Comparison of ENCODE assay signal across 10 mouse cellular contexts in the genomic region with DNA sequence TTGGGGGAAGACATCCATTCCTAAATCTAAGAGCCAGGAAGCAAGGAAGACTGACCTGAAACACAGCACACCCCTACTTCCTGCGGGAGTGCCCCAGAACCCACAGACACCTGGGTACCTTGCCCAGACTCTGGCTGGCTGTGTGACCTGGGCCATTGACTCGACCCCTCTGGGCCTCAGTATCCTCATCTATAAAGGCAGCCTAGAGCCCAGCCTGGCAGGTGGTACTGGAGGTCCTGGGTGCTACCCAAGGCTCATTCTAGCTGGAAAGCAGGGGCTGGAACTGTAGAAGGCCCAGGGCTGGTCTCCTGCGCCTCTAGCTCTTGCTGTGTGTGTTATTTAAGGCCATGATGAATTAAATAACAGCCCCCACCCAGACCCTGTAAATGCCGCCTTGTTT. TPM values are rescaled to one million over a fixed set of nuclear protein-coding genes. Genes with fewer than 3 reads are reported as not detected.
DNase-seq lines count a peak whose midpoint lies in the region; ATAC-seq and TF ChIP-seq lines count a peak whose summit lies in the region.
"Had no signal": no experiment of that assay in that cellular context is flagged by ENCODE, and none has a peak within 500 bp of the region (broad histone marks: within the 10 kb centered on the region; RNA-seq: fewer than 3 reads in every experiment).

No protein-coding gene starts in this region.

- peak overlapping the region; percentile 99 for H3K27ac ChIP-seq in layer of hippocampus, adult 2 months
- no peak overlapping the region for H3K27ac ChIP-seq in intestine, embryonic 15.5 days
- H3K27ac ChIP-seq in neural tube, embryonic 15.5 days (replicated peaks): peak overlapping the region; percentile 99

- H3K9ac ChIP-seq in intestine, embryonic 15.5 days: peak overlapping the region; percentile 76
- peak overlapping the region; percentile 80 for H3K9ac ChIP-seq in neural tube, embryonic 15.5 days (replicated peaks)

- H3K9me3 ChIP-seq in intestine, embryonic 15.5 days: no peaks in the 10 kb centered on the region
- no peaks in the 10 kb centered on the region for H3K9me3 ChIP-seq in neural tube, embryonic 15.5 days (replicated peaks)

- no peaks in the 10 kb centered on the region for H3K36me3 ChIP-seq in intestine, embryonic 15.5 days
- no peaks in the 10 kb centered on the region for H3K36me3 ChIP-seq in neural tube, embryonic 15.5 days

- 86% methylated on average over 4 of the region's 4 CpGs for WGBS in intestine, embryonic 15.5 days
- 83% methylated on average over 4 of the region's 4 CpGs for WGBS in neural tube, embryonic 15.5 days

- H3K4me2 ChIP-seq in intestine, embryonic 15.5 days (replicated peaks): peak overlapping the region; percentile 92
- peak overlapping the region; percentile 92 for H3K4me2 ChIP-seq in neural tube, embryonic 15.5 days

- H3K4me1 ChIP-seq in intestine, embryonic 15.5 days (replicated peaks): peaks cover 31% of the 10 kb centered on the region
- H3K4me1 ChIP-seq in neural tube, embryonic 15.5 days: peaks cover 45% of the 10 kb centered on the region

- ATAC-seq in intestine, embryonic 15.5 days: no peak
- no peak for ATAC-seq in neural tube, embryonic 15.5 days (ENCODE audit: low FRiP score)

- peak; percentile 61 for DNase-seq in cerebellum, adult 11-12 months
- no peak for DNase-seq in cerebellum, adult 11 months
- DNase-seq in layer of hippocampus, adult 2 months (ENCODE audit: low spot score in 2 of 2): no peak
- DNase-seq in layer of hippocampus, postnatal 25 days (ENCODE audit: extremely low spot score in 1 of 2, low spot score in 1 of 2): no peak
- DNase-seq in adrenal gland, postnatal 10 days: no peak
- no peak for DNase-seq in thymus, postnatal 0 days (ENCODE audit: low spot score)
- DNase-seq: lung, postnatal 4 days; right cerebral cortex, postnatal 4 days had no signal

- no peaks in the 10 kb centered on the region for H3K27me3 ChIP-seq in intestine, embryonic 15.5 days (replicated peaks)
- no peaks in the 10 kb centered on the region for H3K27me3 ChIP-seq in neural tube, embryonic 15.5 days (replicated peaks)

- peak overlapping the region; percentile 80 for H3K4me3 ChIP-seq in layer of hippocampus, adult 2 months
- peak overlapping the region; percentile 85; the same call in 1 of the 2 replicates for H3K4me3 ChIP-seq in intestine, embryonic 15.5 days (replicated peaks)
- peak overlapping the region; percentile 78 for H3K4me3 ChIP-seq in neural tube, embryonic 15.5 days (replicated peaks)

- no peak for TF ChIP-seq CTCF in layer of hippocampus, adult 2 months (conservative IDR thresholded peaks at IDR 0.05)

RNA-seq across cellular contexts. Expression of a gene that starts 1.4 kb away (rescaled TPM):
- 10 to 100 TPM; 92.5 to 93.2 TPM for total RNA-seq in layer of hippocampus, adult 2 months (2021)
- total RNA-seq in layer of hippocampus, postnatal 25 days (2021): 10 to 100 TPM; 79.7 to 88.2 TPM
- polyA plus RNA-seq in intestine, embryonic 15.5 days (2015; fragmentation: Nextera tagmentation; extraction: Ambion mirVana): 10.7 and 11.2 TPM in 2 replicates
- 16.7 and 21.3 TPM in 2 replicates for polyA plus RNA-seq in neural tube, embryonic 15.5 days (2015; fragmentation: Nextera tagmentation; extraction: Ambion mirVana)
- total RNA-seq in adrenal gland, postnatal 10 days (2021): 10 to 100 TPM; 38.0 to 47.6 TPM
- polyA plus RNA-seq in thymus, postnatal 0 days (2015; fragmentation: Nextera tagmentation; extraction: Ambion mirVana): 1.5 and 1.8 TPM in 2 replicates
